Mouse (Mus musculus) ES-CJ7 (cell line): ENCODE data around the gene Rb1.
A peak's percentile ranks its signal among the peaks of the same experiment; 100 is the strongest.

Source experiments
- DNase-seq: peaks from one replicate; pipeline ENCODE4 v3.0.0; 2011; ENCODE audit warnings: low read depth, low spot score

Rb1 gene

GRCm38 (mm10) chr14:73262210-73262609 is 63.4 kb downstream of the Rb1 start:
- no peak for DNase-seq

DNA sequence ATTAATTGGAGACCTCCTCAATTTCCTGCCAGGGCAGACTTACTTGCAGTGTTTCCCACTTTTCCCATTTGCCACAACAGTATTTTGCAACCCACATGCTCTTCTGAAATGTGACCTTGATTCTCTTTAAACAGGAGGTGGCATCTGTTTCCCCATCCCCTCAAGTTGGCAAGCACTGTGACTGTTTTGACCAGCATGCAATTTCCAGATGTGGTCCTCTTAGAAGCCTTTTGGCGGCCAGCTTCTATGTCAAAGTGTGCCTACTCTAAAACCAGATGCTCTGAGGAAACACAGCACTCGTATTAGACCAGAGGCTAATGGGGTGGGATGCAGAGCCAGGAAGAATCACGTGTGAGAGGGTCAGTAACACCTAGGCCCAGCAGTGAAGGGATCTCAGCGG is 67.4 kb downstream of the Rb1 start:
- DNase-seq, result no peak

- DNase-seq, result no peak
Measured at GRCm38 (mm10) chr14:73257348-73257747, 68.3 kb downstream of the Rb1 start.

- no peak for DNase-seq
Measured at GRCm38 (mm10) chr14:73255426-73255970, 70.1 kb downstream of the Rb1 start.

GRCm38 (mm10) chr14:73254412-73254811 is 71.2 kb downstream of the Rb1 start:
- DNase-seq, result peak; percentile 6

DNA sequence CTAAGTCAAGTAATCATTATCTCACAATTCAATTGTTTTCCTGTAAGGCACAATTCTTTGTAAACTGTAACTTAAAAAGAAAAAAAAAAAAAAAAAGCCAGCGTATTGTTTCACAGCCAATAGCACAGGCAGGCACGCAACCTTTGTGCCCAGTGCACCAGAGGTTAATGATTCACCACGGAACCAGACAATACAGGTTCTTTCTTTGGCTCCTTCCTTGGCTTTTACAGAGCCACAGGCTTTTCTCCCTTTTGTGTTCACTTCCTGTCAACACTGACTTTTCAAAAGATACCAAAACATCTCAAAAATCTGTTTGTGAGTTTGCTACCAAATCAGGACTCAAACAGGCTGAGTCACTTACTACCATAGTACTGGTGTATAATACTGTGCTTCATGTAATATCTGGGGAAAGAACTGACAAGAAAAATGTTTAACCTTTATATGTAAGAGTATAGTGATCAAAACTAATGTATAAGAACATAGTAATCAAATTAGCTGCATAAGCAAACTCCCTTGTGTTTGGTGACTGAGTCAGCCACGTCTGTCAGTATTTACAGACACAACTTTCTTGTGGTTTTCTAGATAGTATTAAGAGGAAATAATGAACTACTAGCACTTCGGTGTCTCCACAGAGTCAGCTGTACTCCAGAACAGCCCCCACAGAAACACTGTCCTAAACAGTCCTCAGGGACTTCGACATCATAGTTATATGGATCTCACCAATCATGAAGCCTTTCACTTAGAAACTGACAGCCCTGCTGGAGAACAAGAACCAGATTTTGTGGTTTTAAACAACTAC is 72.0 kb downstream of the Rb1 start:
- peak; percentile 12 for DNase-seq

DNA sequence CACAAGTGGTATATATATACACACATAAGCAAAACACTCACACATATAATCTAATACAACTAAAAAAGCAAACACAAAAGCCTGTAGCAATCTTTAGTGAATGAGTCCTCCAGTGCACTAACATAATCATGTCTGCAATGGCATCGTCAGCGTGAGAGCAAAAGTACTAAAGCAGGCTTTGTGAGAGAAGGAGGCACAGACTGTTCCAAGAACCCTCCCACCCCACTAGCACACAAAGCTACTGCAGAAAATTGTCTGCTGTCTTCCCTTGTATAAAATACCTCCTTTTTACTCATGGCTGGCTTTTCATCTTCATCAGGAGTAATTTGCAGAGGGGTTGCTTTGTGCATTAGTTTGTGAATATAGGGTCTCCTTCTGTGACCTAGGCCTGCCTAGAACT is 73.3 kb downstream of the Rb1 start:
- no peak for DNase-seq

- no peak for DNase-seq
Measured at GRCm38 (mm10) chr14:73250056-73250455, 75.6 kb downstream of the Rb1 start.

DNA sequence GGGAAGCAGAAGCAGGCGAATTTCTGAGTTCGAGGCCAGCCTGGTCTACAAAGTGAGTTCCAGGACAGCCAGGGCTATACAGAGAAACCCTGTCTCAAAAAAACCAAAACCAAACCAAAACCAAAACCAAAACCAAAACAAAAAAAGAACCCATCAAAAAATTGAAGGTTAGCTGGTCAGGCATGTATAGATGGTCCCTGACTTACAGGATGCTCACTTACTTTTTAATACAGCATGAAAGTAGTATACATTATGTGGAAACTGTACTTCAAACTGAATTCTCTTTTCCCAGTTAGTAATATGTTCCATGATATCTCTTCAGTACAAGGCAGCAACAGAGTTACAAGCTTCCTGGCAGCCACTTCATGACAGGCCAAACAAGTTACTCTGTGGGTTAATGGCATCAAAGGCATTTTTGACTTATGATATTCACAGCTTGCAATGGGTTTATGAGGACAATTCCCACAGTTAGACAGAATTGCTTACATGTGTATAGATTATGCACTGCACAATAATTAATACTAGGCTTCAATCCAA is 81.5 kb downstream of the Rb1 start:
- no peak for DNase-seq

GRCm38 (mm10) chr14:73239857-73240256 is 85.8 kb downstream of the Rb1 start:
- DNase-seq, result no peak

DNA sequence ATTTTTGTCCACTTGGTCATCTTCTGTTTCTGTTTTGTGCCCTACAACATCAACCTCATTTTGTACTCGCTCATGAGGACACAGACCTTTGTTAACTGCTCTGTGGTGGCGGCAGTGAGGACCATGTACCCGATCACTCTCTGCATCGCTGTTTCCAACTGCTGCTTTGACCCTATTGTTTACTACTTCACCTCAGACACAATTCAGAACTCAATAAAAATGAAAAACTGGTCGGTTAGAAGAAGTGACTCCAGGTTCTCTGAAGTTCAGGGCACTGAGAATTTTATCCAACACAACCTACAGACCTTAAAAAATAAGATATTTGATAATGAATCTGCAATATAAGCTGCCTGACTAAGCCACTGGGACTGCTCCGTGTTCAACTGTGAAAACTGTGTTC is 86.3 kb downstream of the Rb1 start:
- DNase-seq, result no peak

GRCm38 (mm10) chr14:73238498-73239250 is 86.9 kb downstream of the Rb1 start:
- peak; percentile 82 for DNase-seq

DNA sequence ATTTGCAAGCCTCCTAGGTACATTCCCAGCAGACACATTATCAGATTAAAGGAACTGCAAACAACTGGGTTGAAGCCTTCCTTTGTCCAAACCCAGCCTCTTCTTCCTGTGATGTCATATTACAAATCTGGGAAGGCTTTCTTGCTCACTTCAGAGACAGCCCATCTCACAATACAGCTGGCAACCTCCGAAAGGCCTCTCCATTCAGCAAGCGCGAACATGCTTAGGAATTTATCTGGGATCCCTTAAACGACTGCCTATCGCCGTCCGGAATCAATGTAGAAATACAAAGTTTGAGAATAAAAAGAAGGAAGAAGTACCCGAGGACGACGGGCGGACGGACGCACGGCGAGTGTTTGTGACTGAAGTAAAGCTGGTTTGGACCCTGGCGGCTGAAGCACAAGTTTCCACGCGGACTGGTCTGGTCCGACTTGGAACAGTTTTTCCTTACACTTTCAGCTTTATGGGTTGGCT is 87.7 kb downstream of the Rb1 start, which contains the start of gene Lpar6:
TSS of gene Lpar6 (plus strand) at position 48 of the 474 bp plus-strand sequence.
- peak; percentile 69 for DNase-seq

GRCm38 (mm10) chr14:73234468-73235031 is 91.1 kb downstream of the Rb1 start:
- DNase-seq, result peak; percentile 61

DNA sequence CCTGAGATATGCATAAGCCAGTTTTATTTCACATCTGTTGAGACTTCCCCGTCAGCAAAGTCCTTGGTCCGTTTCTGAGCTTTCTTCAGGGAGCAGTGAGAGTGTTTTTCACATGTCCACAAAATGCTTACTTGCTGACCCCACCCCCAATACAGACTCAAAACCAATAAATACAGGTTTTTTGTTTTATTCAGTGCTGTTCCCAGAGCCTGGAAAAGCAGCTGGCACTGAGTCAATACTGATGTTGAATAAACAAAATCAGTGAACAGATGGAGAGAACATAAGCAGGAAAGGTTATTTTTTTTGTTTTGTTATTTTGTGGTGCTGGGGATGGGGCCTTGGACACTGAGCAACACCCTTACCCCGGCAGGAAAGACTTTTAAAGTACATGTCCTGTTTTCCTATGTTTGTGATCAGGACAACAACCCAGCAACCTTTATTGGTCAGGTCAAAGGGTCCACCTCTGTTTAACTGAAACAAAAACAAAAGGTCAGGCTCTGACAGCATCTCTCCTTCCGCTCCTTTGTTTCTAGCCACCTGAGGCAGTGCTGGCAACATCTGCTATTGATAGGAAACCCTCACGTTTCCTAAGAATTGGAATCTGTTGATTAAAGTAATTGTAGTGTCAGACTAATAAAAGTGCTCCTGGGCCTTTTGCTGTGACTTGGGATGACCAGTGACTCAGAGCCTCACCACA is 94.2 kb downstream of the Rb1 start:
- peak; percentile 8 for DNase-seq

- DNase-seq, result no peak
Measured at GRCm38 (mm10) chr14:73226849-73227248, 98.8 kb downstream of the Rb1 start.

- DNase-seq, result no peak
Measured at GRCm38 (mm10) chr14:73226346-73226745, 99.3 kb downstream of the Rb1 start.

- no peak for DNase-seq
Measured at GRCm38 (mm10) chr14:73222316-73222970, 103.2 kb downstream of the Rb1 start.

DNA sequence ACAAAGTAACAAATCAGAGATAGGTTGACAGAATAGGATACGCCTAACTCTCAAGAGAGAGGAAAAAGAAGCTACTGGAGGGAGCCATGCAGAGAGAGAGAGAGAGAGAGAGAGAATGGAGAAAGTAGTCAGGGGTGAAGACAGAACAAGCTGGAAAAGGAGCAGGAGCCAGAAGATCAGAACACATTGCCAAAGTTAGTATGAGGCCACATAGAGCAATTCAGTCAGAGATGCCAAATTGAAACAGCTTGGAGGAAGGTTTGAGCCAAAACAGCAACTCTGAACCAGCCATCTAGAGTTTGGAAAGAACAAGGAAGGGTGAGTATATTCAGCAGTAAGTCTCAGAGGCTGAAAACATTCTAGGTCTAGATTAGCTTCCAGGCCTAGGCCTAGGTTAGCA is 108.6 kb downstream of the Rb1 start:
- no peak for DNase-seq

DNA sequence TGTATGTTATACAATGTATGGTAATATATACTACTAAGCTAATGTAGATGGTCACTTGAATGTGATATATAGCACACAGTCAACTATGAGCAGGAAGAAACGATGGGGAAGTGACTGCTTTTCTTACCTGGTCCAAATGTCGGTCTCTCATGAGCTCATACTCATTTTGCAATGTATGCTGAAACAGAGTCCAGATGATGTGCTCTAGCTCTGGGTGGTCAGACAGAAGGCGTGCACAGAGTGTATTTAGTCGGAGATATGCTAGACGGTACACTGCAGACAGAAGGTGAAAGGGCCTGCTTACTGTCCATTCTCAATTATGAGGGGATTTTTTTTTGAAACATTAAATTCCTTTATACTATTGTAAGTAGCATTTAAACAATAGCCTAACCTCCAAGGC is 114.1 kb downstream of the Rb1 start:
- no peak for DNase-seq

DNA sequence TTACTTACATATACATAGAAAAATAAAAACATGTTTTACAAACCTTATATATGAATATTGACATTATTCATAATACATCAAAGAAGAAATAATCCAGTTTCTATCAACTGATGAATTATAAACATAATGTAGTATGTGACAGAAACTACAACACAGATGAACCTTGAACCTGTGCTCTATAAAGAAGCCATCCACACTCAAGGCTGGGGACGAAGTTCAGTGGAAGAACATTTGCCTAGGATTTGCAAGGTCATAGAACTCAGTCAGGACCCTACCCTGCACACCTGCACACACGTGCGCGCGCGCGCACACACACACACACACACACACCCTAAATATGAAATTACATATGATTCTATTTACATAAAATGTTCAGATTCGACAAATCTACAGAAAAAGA is 115.4 kb downstream of the Rb1 start:
- DNase-seq, result no peak
